Mouse (Mus musculus): ENCODE results near the gene Mrpl32. TPM values are rescaled to one million over a fixed set of nuclear protein-coding genes. Genes with fewer than 3 reads are reported as not detected.
A peak's percentile ranks its signal among the peaks of the same experiment; 100 is the strongest.

Mrpl32 gene
- polyA plus RNA-seq, 1 experiment = 11.9 TPM

GRCm38 (mm10) chr13:14612463-14612862, 502 bp downstream of the Mrpl32 start:
- Histone ChIP-seq H3K27ac (ENCODE audit: control insufficient read depth, insufficient read depth, low read length) (peak overlapping the region; percentile 22; the same call in 1 of the 2 replicates), H3K4me3 (ENCODE audit: control insufficient read depth, insufficient read depth, low read length) (peak overlapping the region; percentile 90), H3K27me3 (ENCODE audit: control insufficient read depth, insufficient read depth, low read length) (no peaks in the 10 kb centered on the region), H3K36me3 (ENCODE audit: control insufficient read depth, insufficient read depth, low read length) (peaks cover 17% of the 10 kb centered on the region), H3K4me1 (replicated peaks; ENCODE audit: control insufficient read depth, insufficient read depth, low read length) (no peaks in the 10 kb centered on the region)
- TF ChIP-seq CTCF (IDR thresholded peaks at IDR 0.05; ENCODE audit: borderline replicate concordance, control insufficient read depth, extremely low read depth, insufficient read depth, low read length, poor library complexity) (no peak), POLR2A (IDR thresholded peaks at IDR 0.05; ENCODE audit: control insufficient read depth, extremely low read depth, insufficient read depth, low read length, poor library complexity) (no peak)
- DNase-seq = no peak
- WGBS = 7% methylated on average over 10 of the region's 10 CpGs

DNA sequence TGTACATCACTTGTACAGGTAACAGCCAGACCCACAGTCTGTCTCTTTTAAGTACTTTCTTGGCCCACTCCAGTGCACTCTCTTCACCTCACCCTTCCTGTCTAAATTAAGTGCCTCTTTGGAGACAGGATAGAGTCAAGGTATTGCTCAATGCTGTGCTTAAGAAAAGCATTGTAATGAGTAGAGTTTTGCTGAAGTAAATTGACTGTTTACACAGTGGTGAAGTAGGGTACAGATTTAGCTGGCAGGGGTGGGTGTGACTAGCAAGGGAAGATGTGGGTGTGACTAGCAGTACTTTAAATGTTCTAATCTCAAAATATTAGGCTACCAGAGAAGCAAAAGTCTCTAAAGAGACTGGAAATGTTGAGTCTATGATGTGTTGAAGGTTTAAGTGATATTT, 5.3 kb downstream of the Mrpl32 start:
- Histone ChIP-seq H3K4me3 (ENCODE audit: control insufficient read depth, insufficient read depth, low read length) (no peak overlapping the region), H3K36me3 (ENCODE audit: control insufficient read depth, insufficient read depth, low read length) (peaks cover 7% of the 10 kb centered on the region; the same call in 1 of the 2 replicates), H3K4me1 (replicated peaks; ENCODE audit: control insufficient read depth, insufficient read depth, low read length) (no peaks in the 10 kb centered on the region), H3K27ac (ENCODE audit: control insufficient read depth, insufficient read depth, low read length) (no peak overlapping the region), H3K27me3 (ENCODE audit: control insufficient read depth, insufficient read depth, low read length) (no peaks in the 10 kb centered on the region)
- DNase-seq = no peak
- TF ChIP-seq CTCF (IDR thresholded peaks at IDR 0.05; ENCODE audit: borderline replicate concordance, control insufficient read depth, extremely low read depth, insufficient read depth, low read length, poor library complexity) = no peak
- TF ChIP-seq POLR2A (IDR thresholded peaks at IDR 0.05; ENCODE audit: control insufficient read depth, extremely low read depth, insufficient read depth, low read length, poor library complexity) = no peak

DNA sequence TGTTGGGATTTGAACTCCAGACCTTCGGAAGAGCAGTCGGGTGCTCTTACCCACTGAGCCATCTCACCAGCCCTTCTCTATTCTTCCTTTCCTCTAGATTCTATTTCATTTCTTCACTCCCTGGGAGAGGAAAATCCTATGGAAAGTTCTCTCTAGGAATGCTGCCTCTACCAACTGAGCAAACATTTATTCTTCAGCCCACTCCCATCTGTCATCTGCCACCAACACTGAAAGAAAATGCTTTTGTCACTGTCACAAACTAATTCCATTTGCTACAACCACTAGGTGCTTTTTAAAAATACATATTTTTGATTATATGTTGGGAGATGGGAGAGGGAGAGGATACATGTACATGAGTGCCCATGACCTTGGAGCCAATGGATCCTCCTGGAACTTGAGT, 10.2 kb downstream of the Mrpl32 start:
- 93% methylated on average over 2 of the region's 2 CpGs for WGBS
- Histone ChIP-seq H3K36me3 (ENCODE audit: control insufficient read depth, insufficient read depth, low read length) (no peaks in the 10 kb centered on the region), H3K4me1 (replicated peaks; ENCODE audit: control insufficient read depth, insufficient read depth, low read length) (no peaks in the 10 kb centered on the region), H3K4me3 (ENCODE audit: control insufficient read depth, insufficient read depth, low read length) (no peak overlapping the region), H3K27me3 (ENCODE audit: control insufficient read depth, insufficient read depth, low read length) (no peaks in the 10 kb centered on the region), H3K27ac (ENCODE audit: control insufficient read depth, insufficient read depth, low read length) (no peak overlapping the region)
- no peak for TF ChIP-seq CTCF (IDR thresholded peaks at IDR 0.05; ENCODE audit: borderline replicate concordance, control insufficient read depth, extremely low read depth, insufficient read depth, low read length, poor library complexity)
- no peak for TF ChIP-seq POLR2A (IDR thresholded peaks at IDR 0.05; ENCODE audit: control insufficient read depth, extremely low read depth, insufficient read depth, low read length, poor library complexity)
- DNase-seq = no peak

GRCm38 (mm10) chr13:14580392-14580791, 32.6 kb downstream of the Mrpl32 start:
- WGBS = 81% methylated on average over 3 of the region's 3 CpGs
- no peaks in the 10 kb centered on the region for H3K4me1 ChIP-seq (replicated peaks; ENCODE audit: control insufficient read depth, insufficient read depth, low read length)
- no peaks in the 10 kb centered on the region for H3K27me3 ChIP-seq (ENCODE audit: control insufficient read depth, insufficient read depth, low read length)

DNA sequence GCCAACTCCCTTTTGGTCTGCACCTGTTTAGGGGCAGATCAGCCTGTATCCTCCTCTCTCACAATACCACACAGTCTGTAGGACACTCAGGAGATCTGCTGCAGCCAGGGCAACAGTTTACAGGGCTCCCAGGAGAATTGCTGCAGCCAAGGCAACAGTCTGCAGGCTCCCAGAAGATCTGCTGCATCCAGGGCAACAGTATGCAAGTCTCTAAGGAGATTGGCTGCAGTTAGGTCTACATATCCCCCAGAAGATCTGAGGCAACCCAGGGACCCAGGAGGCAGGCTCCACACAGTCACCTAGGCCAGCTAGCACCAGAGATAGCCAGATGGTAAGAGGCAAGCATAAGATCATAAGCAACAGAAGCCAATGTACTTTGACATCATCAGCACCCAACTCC, 38.8 kb downstream of the Mrpl32 start:
- TF ChIP-seq POLR2A (IDR thresholded peaks at IDR 0.05; ENCODE audit: control insufficient read depth, extremely low read depth, insufficient read depth, low read length, poor library complexity) (no peak), CTCF (IDR thresholded peaks at IDR 0.05; ENCODE audit: borderline replicate concordance, control insufficient read depth, extremely low read depth, insufficient read depth, low read length, poor library complexity) (no peak)
- no peak for DNase-seq
- H3K36me3 ChIP-seq (ENCODE audit: control insufficient read depth, insufficient read depth, low read length) = no peaks in the 10 kb centered on the region
- no peak overlapping the region for H3K27ac ChIP-seq (ENCODE audit: control insufficient read depth, insufficient read depth, low read length)
- H3K4me3 ChIP-seq (ENCODE audit: control insufficient read depth, insufficient read depth, low read length) = no peak overlapping the region
- H3K4me1 ChIP-seq (replicated peaks; ENCODE audit: control insufficient read depth, insufficient read depth, low read length) = no peaks in the 10 kb centered on the region
- no peaks in the 10 kb centered on the region for H3K27me3 ChIP-seq (ENCODE audit: control insufficient read depth, insufficient read depth, low read length)

More at GRCm38 (mm10) chr13:14580392-14580791, 32.6 kb downstream of the Mrpl32 start:
- no peak for TF ChIP-seq CTCF (IDR thresholded peaks at IDR 0.05; ENCODE audit: borderline replicate concordance, control insufficient read depth, extremely low read depth, insufficient read depth, low read length, poor library complexity)
- TF ChIP-seq POLR2A (IDR thresholded peaks at IDR 0.05; ENCODE audit: control insufficient read depth, extremely low read depth, insufficient read depth, low read length, poor library complexity) = no peak
- H3K27ac ChIP-seq (ENCODE audit: control insufficient read depth, insufficient read depth, low read length) = no peak overlapping the region
- no peaks in the 10 kb centered on the region for H3K36me3 ChIP-seq (ENCODE audit: control insufficient read depth, insufficient read depth, low read length)
- no peak overlapping the region for H3K4me3 ChIP-seq (ENCODE audit: control insufficient read depth, insufficient read depth, low read length)
- no peak for DNase-seq

GRCm38 (mm10) chr13:14561336-14561735, 51.6 kb downstream of the Mrpl32 start:
- TF ChIP-seq POLR2A (IDR thresholded peaks at IDR 0.05; ENCODE audit: control insufficient read depth, extremely low read depth, insufficient read depth, low read length, poor library complexity) = no peak
- TF ChIP-seq CTCF (IDR thresholded peaks at IDR 0.05; ENCODE audit: borderline replicate concordance, control insufficient read depth, extremely low read depth, insufficient read depth, low read length, poor library complexity) = no peak
- DNase-seq = no peak
- Histone ChIP-seq H3K27ac (ENCODE audit: control insufficient read depth, insufficient read depth, low read length) (no peak overlapping the region), H3K27me3 (ENCODE audit: control insufficient read depth, insufficient read depth, low read length) (no peaks in the 10 kb centered on the region), H3K4me3 (ENCODE audit: control insufficient read depth, insufficient read depth, low read length) (no peak overlapping the region), H3K4me1 (replicated peaks; ENCODE audit: control insufficient read depth, insufficient read depth, low read length) (no peaks in the 10 kb centered on the region), H3K36me3 (ENCODE audit: control insufficient read depth, insufficient read depth, low read length) (no peaks in the 10 kb centered on the region)
- WGBS = 97% methylated on average over 1 of the region's 1 CpGs

Other genes starting within 250 kb of the Mrpl32 start
- gene Hecw1, start 89.9 kb downstream of the Mrpl32 start, polyA plus RNA-seq (2012; rRNA removed) = 0.12 and 1.1 TPM in 2 replicates
- 55.6 and 66.7 TPM in 2 replicates for gene Psma2, start 75 bp upstream of the Mrpl32 start, polyA plus RNA-seq (2012; rRNA removed)
- gene AW209491, start 17.0 kb upstream of the Mrpl32 start, polyA plus RNA-seq (2012; rRNA removed) = 3.5 and 4.7 TPM in 2 replicates